Comparison of ENCODE assay signal across 8 mouse cellular contexts in the genomic region with DNA sequence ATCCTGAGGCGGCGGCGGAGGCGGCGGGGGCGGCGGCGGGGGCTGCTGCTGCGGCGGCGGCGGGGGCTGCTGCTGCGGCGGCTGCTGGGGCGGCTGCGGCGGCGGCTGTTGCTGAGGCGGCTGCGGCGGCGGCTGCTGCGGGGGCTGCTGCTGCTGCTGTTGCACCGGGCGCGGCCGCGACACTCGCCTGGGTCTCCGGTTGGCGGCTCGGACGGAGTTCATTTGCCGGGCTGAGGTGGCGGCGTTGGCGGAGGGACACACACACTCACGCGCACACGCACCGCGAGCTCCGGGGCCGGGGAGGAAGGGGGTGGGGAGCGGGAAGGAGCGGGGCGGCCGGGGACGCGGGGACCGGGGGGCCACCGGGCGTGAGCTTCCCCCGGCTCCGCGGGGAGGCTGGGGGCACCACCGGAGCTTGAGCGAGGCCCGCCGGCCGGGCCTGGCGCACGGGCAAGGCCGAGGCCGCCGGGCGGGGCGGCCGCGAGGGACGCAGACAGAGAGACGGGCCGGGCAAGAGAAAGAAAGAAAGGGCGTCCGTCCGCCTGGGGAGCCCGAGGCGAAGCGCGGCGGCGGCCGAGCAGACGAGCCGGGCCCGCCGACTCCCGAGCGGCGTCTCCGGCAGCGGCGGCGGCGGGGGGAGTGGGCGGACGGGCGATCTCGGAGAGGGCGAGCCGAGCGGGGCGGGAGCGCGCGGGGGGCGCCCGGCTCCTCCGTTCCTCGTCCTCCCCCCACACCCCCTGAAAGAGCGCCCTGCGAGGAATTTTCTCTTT. TPM values are rescaled to one million over a fixed set of nuclear protein-coding genes. Genes with fewer than 3 reads are reported as not detected.
DNase-seq lines count a peak whose midpoint lies in the region.

A gene (minus strand): TSS at position 261 of the 770 bp plus-strand sequence.

- DNase-seq in MN1 (ENCODE audit: low spot score): peak; percentile 39
- peak; percentile 59 for DNase-seq in cerebellum, adult 9-10 months
- DNase-seq in frontal cortex, postnatal 10 days (ENCODE audit: low spot score in 2 of 2): peak; percentile 63 to 65
- peak; percentile 64 for DNase-seq in hindbrain, embryonic 10.5 days (ENCODE audit: low spot score)
- DNase-seq in layer of hippocampus, adult 9-11 months: peak; percentile 39
- peak; percentile 34 for DNase-seq in lung, postnatal 36 days
- peak; percentile 49 for DNase-seq in retina, embryonic 14.5 days (ENCODE audit: low spot score)
- peak; percentile 67 to 75 for DNase-seq in thymus, postnatal 36 days

- peak within 1 kb of the TSS; percentile 100 for H3K27ac ChIP-seq in hindbrain, embryonic 10.5 days

- 3% methylated on average over 108 of the region's 112 CpGs for WGBS in hindbrain, embryonic 10.5 days

- H3K4me3 ChIP-seq in hindbrain, embryonic 10.5 days: peak within 1 kb of the TSS; percentile 100

- no peaks in the 10 kb centered on the region; the same call in 1 of the 2 replicates for H3K36me3 ChIP-seq in hindbrain, embryonic 10.5 days

- H3K4me1 ChIP-seq in hindbrain, embryonic 10.5 days (replicated peaks): peaks cover 16% of the 10 kb centered on the region

- no peaks in the 10 kb centered on the region for H3K27me3 ChIP-seq in hindbrain, embryonic 10.5 days (ENCODE audit: insufficient read depth, poor library complexity, severe bottlenecking)

- no peaks in the 10 kb centered on the region for H3K9me3 ChIP-seq in hindbrain, embryonic 10.5 days

RNA-seq across cellular contexts. Expression of the gene that starts here (rescaled TPM):
- polyA plus RNA-seq in hindbrain, embryonic 10.5 days (2016; fragmentation: Nextera tagmentation; extraction: Ambion mirVana): 18.2 and 21.6 TPM in 2 replicates

Comparison
In these comparisons a context has a peak if more than half of its experiments do, and no peak if none do; other contexts are left out.
1. Peak in every context shown above with its lines: DNase-seq, H3K4me3 ChIP-seq and H3K27ac ChIP-seq.